Mouse (Mus musculus): ENCODE measurements around the gene N4bp1.

Gene N4bp1

DNA sequence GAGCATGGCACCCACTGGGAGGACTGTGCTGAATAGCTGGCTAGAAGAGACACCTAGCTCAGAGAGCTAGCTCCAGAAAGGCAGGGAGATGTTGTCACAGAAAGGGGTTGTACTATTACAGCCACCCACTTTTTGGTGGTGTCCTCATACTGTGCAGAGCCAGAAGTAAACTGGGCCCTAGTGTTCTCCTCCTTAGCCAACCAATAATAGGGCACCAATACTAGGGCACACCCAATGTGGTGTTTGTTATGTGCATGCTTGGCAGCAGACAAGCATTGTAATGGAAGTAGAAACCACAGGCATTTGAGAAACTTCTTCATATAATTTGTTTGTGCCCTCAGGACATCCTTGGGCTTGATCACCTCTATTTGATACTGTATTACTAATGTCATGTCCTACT lies 58.5 kb downstream of the N4bp1 start:
- DNase-seq (ENCODE audit: low read depth in 1 of 2, low spot score in 2 of 2), result no peak

DNA sequence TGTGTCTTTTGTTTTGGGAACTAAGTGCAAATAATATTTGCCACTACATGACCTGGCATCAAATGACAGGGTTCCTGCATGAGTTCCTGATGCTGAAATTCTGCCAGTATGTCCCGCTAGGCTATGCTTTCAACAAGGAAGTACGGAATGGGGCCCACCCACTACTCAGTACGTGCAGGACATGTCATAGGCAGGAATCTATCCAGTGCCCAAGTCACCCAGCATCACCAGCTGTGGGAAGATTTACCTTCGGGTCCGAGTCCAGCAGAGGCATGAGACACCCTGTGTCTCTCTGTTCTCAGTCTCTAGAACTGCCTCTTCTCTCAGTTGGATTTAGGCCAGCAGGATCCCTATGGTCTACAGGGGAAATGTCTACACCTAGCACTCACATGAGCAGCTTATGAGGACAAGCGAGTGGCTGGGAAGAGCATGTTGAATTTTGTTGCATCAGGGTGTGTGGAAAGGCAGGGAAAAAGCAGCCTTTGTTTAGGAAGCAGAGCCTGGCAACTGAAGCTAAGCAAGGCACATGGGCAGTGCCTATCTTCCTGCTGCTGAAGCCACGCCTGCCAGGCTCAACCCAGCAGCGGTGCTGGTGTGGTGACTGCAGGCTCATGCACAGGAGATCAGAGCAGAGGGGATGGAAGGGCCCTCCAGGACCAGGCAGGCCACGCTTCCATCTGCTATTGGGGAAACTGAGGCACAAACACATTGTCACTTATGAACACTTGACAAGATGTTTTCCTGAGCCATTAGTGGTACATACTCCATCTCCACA lies 59.2 kb downstream of the N4bp1 start:
- DNase-seq (ENCODE audit: low read depth in 1 of 2, low spot score in 2 of 2), result no peak

DNA sequence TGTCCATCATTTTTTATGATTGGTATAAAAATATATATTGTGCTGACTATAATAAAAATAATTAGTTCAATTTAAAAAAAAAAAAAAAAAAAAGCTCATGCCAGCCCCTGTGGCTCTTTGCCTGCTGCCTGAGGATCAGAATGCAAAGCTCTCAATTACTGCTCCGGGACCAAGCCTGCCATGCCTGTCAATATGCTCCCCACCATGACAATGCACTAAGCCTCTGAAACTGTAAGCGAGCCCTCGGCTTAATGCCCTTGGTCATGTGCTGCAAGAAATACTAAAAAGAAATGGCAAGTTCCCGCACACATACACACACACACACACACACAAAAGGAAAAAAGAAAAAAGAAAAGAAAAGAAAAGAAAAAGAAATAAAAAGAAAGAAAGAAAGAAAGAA lies 60.3 kb downstream of the N4bp1 start:
- DNase-seq (ENCODE audit: low read depth in 1 of 2, low spot score in 2 of 2), result no peak

DNA sequence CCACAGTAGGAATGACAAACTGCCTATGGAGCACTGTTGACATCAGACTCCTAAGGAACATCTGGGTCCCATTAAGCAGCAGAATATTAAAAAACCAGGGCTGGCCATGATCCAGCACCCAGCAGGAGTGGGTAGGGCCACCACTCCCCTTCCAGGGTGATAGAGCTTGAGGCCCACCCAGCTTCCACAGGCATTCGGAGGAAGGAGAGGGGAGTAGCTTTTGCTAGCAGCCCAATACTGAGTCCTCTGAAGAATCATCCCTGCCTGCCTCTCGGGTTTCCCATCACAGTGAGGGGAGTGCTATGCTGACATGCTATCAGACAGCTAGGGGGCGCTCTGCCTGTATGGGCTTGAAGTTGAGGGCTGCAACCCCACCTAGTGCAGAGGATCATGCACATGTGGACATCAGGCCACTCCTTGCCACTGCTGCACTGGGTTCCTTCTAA lies 64.3 kb downstream of the N4bp1 start:
- DNase-seq (ENCODE audit: low read depth in 1 of 2, low spot score in 2 of 2), result no peak

DNA sequence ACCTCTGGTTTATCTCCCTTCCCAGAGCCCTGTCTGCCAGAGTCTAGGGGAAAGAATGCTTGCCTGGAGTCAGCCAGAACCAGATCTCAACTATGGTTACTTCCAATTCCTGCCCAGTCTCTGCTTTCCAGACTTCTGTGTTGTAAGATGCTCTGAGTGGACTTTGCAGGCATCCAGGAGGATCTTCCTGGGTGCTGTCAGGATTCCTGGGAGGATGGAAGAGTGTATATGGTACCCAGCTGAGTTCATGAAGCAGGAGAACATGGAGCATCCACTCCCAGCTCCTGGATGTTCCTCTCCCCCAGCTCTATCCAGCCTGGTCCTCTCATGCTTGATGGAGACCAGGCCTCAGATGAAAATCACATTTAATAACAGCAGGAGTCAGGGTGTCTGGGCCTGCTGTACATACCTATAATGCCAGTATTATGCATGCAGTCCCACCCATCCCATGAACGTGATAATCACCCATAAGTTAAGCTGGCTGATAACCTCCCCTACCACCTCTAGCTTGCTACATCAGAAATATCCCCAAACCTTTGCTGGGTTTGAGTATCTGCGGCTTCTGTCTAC lies 64.8 kb downstream of the N4bp1 start:
- DNase-seq (ENCODE audit: low read depth in 1 of 2, low spot score in 2 of 2), result no peak

DNA sequence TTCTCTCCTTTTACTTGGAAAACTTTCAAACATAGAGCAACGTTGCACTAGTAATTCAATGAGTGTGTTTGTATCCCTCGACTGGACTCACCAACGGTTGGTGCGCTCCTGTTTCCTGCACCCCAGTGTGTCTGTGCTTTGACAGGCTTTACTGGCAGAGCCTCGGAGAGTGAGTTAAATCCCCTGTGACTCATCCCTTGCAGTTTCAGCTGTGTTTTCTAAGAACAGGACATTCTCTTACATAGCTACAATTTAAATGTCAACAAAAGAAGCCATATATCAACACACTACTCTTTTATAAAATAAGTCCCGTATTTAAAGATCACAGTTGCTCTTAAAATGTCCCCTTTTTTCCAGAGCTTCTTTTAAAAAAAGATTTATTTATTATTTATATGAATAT lies 65.6 kb downstream of the N4bp1 start:
- no peak for DNase-seq (ENCODE audit: low read depth in 1 of 2, low spot score in 2 of 2)

DNA sequence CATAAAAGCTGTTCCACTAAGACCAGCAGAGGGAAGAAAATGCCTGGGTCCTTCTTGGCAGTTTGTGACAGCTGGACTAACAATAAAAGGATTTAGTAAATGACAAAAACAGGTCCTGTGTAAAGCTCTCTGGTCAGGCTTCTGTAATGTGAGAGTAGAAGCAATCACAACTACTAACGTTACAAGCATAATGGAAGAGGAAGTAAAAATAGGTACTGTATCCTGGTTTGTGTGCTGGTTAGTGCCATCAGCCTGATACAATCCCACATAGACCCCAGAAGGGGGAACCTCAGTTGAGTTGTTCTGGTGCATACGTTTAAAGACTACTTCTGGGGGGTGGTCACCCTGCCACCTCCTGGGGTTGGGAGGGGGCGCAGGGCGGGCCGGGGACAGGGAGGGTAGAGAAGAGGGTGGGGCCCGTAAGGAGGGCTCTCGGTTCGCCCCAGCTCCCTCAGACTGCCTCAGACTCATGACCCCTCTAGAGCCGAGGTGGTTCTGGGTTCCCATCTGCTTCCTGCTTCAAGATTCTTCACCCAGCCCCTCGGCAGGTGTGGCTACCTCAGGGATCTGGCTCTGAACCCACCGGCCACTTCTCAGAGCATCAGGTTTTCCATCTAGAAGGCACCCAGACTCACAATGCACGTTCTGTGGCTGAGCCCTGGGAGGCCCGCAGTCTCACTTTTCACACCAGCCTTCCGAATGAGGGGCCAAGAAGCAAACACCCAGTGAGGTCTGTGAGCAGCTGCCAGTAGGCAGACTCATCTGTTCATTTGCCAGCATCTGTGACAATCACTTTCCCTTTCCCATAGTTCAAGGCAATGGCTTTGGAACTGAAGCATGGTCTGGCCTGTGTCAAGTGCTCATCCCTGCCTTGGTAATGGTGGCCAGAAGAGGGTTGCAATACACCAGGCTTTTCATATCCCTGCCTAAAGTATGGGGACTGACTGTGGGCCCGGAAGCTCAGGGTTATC lies 75.8 kb downstream of the N4bp1 start:
- no peak for DNase-seq (ENCODE audit: low read depth in 1 of 2, low spot score in 2 of 2)

DNA sequence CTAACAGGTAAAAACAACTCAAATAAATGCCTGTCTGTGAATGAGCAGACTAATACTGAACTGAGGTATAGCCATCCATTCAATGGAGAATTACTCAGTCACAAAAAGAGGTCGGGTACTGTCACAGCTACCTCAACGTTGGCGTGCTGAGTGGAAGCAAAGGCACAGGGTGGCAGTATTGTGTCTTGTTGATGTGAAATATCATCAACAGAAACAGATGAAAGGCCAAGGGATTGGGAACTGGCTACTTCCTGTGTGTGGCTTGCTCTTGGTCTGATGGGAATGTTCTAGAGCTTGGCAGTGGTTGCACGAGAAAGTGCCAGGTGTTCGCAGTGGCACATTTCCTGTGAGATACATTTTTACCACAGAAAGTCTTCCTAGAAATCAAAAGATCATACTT lies 76.8 kb downstream of the N4bp1 start:
- no peak for DNase-seq (ENCODE audit: low read depth in 1 of 2, low spot score in 2 of 2)

DNA sequence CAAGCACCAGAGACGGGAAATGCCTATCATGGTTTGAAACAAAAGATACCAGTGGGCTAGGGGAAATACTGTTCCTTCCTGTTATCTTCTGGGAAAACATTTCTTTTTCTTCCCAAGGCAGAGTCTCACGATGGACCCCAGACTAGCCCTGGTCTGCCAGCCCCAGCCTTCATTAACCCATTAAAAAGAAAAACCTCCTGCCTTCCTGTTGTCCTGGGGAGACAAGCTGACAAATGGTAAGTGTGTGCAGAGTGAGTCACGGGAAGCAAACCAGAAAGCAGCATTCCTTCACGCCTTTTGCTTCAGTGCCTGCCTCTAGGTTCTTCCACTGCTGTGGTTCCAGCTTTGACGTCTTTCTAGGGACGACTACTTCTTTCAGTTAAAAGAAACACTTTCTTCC lies 83.1 kb downstream of the N4bp1 start:
- DNase-seq (ENCODE audit: low read depth in 1 of 2, low spot score in 2 of 2), result no peak

DNA sequence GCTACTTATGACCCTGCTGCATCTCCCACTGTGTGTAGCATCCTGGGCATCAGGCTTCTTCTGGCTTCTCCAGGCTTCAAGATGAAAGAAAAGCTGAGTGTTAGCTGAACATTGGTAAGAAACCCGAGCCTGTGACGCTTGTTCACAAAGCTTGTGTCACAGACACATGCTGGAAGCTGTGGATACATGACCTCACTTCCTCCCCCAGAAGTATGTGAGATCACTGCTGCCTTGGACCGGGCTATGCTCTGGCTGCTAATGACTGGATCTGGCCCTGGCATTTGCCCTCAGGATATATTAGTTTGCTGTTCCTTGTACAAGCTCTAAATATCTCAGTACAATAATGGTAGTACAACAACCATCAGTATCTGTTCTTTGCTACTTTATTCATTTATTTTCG lies 84.1 kb downstream of the N4bp1 start:
- no peak for DNase-seq (ENCODE audit: low read depth in 1 of 2, low spot score in 2 of 2)

DNA sequence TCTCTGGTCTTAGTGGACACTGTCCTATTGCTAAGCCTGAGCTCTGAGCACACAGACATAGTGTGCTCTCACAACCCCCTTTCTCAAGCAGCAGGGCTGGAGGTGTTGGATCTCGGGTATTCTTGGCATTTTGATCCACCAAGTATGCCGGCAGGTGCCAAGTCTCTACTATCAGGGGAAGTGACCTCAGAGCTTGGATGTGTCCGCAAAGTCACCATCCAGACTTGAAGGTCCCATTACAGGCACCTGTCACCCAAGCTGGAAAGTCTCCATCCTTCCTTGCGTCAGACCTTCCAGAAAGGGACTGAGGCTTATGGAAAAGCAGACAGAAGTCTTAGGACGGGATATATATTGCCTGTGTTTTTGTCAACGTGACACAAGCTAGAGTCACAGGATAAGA lies 86.9 kb downstream of the N4bp1 start:
- no peak for DNase-seq (ENCODE audit: low read depth in 1 of 2, low spot score in 2 of 2)

DNA sequence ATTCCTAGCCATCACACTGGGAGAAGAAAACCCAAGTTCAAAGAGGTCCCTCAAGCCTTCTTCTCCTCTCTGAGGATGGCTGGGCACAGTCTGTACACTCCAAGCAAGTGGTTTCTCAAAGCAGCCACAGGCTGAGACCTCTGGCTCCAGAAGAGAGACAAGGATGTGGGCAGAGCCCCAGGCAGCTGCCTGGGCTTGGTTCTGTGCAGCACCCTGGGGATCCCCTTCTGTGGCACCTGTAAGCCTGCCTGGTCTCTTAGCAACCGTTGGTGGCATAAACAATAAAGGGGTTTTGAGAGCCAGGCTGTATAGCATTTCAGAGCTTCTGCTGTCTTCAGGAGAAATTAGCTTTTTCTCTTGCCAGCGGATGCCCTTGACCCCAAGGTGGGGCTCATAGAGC lies 87.4 kb downstream of the N4bp1 start:
- no peak for DNase-seq (ENCODE audit: low read depth in 1 of 2, low spot score in 2 of 2)

DNA sequence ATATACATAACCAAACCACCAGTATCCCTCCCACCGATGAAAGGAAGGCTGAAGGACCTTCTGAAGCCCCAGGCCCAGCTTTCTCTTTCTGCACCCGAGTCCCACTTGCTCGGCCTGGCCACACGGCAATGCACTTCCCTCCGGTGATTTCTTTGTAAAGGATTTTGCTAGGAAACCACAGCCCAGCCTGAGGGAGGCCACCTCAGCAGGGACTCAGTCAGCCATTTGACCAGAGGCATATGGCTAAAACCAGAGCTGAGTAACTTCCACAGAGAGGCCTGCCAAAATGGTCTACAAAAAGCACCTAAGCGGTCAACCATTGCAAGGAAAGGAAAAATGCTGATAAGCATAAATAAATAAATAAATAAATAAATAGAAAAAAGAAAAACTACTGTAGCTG lies 90.3 kb downstream of the N4bp1 start:
- DNase-seq (ENCODE audit: low read depth in 1 of 2, low spot score in 2 of 2), result no peak

DNA sequence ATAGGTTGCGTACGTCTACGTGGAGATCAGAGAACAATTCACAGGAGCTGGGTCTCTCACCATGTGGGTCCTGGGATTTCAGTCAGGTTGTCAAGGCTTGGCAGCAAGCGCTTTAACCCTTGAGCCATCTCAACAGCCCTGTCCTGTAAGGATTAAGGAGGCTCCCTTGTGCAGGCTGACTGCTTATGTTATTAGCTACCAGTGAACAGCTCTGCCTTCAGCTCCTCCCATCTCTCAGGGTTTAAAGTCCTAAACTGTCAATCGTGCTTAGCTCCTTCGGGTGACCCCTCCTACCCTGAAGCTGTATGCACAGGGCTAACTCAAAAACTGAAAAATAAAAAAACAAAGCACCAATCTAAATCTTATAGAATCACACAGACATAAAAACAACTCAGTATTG lies 93.5 kb downstream of the N4bp1 start:
- DNase-seq (ENCODE audit: low read depth in 1 of 2, low spot score in 2 of 2), result no peak

DNA sequence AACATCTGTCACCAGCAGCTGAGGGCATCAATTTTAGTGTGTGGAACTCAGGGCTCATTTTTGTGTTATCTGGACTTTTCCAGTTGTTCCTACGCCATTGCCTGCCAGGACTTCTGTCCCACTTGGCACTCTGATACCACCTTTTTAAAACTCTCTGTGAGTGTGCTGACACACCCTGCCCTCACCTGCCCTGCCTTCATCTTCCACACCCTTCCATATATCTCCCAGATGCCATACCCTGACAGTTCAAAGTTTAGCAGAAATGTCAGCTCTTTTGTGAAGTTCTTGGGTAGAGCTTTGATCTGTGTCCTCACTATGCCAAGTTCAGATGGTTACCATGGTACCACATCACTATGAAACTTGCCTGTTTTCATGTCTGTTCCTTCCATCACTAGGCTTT lies 95.5 kb downstream of the N4bp1 start:
- DNase-seq (ENCODE audit: low read depth in 1 of 2, low spot score in 2 of 2), result no peak

DNA sequence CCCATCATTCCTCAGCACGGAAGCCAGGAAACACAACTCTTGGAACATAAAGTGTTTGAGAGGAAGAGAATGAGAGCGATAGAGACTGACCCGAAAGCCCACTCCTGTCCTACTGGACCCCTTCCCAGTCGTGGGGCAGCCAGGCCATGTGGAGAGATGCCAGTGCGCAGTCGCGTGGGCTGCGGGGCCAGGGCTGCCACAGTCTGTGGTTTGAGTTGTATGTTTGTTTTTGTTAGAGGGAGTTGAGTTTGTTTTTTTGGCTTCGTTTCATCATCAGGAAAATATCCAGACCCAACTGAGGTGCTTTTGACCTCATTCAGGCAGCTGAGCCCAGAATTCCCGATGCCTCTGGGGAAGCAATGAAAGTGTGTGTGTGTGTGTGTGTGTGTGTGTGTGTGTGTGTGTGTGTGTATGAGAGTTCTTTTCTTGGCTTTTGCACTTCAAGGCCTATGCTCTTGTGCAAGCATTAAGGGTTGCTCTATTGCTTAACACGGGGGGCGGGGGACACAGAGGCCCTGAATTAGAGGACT lies 97.1 kb downstream of the N4bp1 start:
- no peak for DNase-seq (ENCODE audit: low read depth in 1 of 2, low spot score in 2 of 2)

DNA sequence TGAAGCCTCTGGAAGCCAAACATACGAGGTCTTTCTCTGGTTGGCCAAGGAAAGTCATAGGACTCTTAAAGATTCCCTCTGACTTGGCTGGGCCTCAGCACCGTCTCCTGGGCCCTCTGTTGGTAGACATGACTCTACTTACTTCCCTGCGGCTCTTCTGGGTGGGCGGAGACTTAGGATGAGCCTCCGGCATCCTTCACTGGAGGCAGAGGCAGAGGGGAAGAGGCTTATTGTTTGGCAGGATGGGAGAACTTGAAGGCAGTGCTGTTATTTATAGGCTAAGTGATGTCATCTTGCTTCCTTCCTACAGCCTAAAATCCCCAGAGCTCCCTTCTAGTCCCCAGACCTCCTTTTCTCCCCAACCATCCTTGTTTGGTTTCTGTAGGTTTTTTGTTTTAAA lies 98.6 kb downstream of the N4bp1 start:
- no peak for DNase-seq (ENCODE audit: low read depth in 1 of 2, low spot score in 2 of 2)

DNA sequence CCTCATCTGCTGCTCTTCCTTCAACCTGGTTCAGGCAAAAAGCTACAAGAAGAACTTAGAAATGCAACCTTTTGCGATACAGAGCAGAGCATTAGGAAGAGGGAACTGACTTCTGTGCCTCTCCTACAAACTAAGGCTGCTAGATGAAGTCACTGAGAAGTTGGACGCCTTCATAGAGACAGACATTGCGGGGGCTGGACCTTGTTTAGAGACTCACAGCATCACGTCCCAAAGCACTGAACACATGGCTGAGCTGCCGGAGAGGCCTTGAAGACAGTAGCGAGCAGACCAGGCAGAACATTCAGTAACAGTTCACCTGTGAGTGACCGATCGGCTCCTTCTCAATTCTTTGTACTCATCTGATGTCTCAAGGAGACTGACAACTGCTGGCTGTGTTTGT lies 104.0 kb downstream of the N4bp1 start:
- DNase-seq (ENCODE audit: low read depth in 1 of 2, low spot score in 2 of 2), result no peak

DNA sequence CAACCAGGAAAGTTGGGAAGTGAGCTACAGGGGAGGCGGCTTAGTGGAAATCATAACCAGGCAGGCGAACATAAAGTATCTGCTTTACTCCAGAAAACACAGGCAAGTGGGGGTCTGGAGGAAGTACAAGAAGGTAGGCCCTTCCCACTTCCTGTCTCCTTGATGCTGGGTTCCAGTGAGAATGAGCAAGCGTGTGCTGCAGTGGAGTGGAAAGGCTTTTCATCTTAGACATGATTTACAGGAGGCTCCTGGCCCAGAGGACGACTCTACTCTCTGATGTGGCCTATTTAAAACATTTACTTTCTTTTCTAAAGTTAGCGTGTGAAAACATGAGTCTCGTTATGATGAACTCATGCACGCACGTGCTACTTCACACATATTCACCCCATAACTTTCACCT lies 105.9 kb downstream of the N4bp1 start:
- no peak for DNase-seq (ENCODE audit: low read depth in 1 of 2, low spot score in 2 of 2)

DNA sequence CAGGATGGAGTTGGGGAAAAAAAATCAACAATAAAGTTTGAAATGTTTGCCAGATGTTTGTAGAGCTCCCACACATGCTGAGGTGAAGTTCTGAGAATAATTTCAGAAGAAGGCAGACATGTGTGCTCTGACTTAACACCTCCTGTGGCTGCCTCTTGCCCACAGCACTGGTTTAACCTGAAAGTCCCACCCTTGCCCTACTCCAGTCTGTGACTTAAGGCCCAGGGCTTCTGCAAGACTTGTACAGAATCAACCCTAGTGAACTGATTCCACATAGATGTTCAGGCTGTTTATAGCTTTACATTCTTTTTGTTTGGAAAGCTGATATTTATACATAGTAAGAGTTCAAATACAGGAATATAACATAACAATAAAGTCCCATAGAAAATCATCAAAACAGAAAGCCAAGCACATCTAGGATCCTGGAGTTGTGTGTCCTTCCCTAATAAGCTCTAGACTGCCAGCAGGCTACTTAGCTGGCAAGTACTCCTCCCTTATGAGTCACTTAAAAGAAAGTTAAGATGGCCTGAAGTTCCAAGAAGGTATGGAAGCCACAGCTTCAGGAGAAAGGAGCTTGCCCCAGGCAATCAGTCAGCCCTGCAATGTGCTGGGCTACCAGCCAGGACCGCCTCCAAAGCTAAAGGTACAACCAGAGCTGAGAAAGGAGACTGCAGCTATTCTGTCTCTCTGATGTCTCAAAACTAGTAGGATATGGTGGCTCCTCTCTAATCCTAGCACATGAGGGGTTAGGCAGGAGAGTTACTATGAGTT lies 114.9 kb downstream of the N4bp1 start:
- DNase-seq (ENCODE audit: low read depth in 1 of 2, low spot score in 2 of 2), result no peak

DNA sequence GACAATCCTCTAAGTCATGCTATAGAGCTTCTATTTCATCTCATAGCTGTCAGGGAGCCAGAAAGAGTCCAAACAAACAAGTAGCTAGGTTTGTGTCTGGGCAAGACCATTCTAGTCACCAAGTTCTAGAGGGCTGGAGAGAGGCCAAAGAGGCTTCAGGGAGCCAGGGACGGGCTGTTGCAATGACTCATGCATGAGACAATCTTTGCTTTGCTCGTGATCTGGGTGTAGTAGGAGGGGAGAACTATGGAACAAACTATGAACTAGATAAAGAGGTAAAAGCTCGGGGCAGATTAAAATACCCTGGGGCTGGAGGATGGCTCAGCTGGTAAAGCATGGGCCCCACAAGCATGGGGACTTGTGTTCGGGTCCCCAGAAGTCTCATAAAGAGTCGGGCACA lies 116.6 kb downstream of the N4bp1 start:
- no peak for DNase-seq (ENCODE audit: low read depth in 1 of 2, low spot score in 2 of 2)

Measured in monocyte, adult 2 months (primary cell).